Mouse (Mus musculus) v-Abl transformed pro-B cells (cell line): Measurements from ENCODE around the gene Usp31.

Experiments
- in situ Hi-C, 2 experiments: fragments of 400-800 bp; cut with MboI; formaldehyde crosslinking; loops; one replicate each; pipeline ENCODE4 v1.15.1; 2025; ENCODE audit not compliant: unreplicated experiment in 2 of 2

Gene Usp31

DNA sequence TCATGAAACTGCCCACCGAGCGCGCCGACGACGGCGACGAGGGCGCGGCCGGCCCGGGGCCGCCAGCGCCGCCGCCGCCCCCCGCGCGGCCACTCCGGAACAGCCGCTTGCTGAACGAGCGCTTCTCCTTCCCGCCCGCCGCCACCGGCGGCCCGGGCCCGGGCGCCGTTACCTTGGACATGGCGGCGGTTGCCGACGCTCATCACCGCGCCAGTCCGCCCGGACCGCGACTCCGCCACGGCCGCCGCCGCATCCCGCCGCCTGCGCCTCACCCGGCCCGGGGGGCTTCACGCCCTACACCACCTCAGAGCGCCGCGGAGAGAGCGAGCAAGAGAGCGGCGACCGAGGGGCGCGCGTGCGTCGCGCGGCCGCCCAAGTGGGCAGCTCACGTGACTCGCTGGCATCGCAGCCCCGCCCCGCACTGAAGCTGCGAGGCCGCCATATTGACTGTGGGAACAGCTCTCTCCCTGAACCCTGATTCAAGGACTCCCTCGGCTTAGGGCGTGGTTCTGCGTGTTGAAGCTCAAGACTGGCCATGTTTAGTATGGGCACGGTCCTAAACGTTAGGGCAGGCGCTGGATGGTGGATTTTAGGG lies at the start of gene Usp31:
TSS of gene Usp31 (minus strand) at position 181 of the 595 bp plus-strand sequence.
- in situ Hi-C loops = no loop called here

DNA sequence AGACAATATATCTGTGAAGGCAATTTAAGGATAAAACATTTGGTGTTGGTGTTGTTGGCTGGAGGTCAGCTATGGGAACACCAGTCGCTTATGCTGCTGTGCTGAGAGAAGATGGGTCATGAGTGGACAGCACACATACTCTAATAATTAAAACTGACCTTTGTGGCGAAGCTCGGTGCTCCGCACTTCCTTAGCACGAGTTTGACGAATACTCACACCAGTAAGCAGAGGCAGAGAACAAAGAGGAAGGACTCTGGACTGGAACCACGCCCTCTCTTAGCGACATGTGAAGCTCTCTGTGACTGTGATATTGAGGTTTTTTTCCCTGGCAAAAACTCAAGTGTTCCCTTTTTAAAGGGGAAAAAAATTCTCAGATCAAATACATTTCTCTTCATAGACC lies 47.7 kb upstream of the Usp31 start:
- in situ Hi-C loops = no loop called here

DNA sequence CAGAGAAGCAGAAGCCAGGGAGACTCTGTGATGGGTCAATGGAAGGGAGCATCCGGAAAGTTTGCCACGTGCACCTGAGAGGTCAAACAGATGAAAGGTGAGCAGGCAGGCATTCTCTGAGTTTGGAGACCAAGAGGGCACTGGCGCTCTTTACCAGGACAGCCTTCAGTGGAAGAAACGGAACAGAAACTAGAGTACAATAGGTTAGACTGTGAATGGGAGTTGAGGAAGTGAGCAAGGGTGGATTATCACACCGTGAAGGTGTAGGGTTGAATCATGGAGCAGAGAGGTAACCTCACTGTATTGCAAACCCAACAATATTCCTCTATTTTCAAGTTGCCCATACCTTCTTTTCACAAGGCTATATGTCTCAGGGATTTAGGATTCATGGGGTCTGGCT lies 43.2 kb upstream of the Usp31 start:
- in situ Hi-C loops = no loop called here

DNA sequence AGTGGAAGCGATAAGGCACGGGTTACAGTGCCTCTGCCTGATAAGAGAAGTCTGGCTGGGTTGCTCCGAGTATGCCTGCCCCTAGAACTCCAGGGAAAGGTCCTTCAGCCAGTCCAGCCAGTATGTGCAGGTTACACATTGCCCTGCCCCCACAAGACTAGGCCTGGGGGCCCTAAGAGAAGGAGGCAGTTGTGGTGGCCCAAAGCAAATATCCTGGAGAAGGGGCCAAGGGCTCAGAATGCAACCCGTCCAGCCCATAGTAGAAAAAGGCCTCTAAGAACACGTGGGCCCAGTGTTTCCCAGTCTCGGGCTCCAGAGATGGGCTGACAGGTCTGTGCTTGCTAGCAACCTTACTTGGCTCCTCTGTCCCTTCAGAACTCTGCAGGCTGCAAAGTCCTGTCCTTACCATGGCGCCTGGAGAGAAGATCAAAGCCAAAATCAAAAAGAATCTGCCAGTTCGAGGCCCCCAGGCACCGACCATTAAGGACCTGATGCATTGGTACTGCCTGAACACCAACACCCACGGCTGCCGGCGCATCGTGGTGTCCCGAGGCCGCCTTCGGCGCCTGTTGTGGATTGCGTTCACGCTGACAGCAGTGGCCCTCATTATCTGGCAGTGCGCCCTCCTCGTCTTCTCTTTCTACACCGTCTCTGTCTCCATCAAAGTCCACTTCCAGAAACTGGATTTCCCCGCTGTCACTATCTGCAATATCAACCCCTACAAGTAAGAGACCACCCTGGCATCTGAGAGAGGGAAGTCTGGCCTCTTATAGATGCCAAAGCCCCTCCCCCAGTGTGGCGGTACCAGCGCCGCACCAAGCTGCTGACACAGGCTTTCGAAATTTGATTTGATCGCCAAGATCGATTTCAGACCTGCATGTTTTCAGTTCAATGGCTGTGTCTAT lies 30.7 kb upstream of the Usp31 start:
- in situ Hi-C loops = loop anchor here (5.0 to 25.0 kb wide), 5 partner anchors 157 to 475 kb away; partner anchors contain the start of gene Ern2 (in 2 of the 2)

DNA sequence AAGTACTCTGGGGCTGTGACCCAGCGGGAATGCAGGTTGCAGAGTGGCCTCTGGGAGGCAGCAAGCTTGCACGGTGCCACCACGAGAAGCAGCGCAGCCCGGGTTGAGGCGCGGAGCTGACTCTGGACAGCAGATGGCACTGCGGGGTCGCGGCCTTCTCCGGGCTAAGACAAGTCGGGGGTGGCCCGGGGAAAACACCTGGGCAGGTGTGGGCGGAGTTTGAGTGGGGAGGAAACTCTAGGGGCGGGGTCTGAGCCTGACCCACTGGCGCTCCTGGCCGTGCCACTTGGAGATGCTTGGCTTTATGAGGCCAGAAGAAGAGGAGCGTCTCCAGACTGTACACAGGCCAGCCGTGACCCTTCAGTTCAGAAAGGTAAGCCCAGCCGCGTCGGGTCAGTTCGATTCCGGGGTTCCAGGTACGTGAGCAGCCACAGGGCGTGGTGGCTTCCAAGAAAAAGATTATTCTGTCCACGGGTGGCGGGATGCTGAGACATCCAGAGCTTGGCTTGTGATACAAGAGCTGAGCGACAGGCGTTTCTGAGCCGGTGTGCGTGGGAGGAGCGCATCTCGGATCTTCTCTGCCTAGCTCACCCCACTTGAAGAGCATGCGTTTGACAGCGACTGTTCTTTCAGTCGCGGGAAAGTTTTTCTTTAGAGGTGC lies 27.2 kb upstream of the Usp31 start, which contains the start of gene Scnn1g:
TSS of gene Scnn1g (plus strand) at position 309 of the 661 bp plus-strand sequence.
- in situ Hi-C loops = loop anchor here (5.0 to 25.0 kb wide), 5 partner anchors 160 to 472 kb away; partner anchors contain the start of gene Ern2 (in 2 of the 2)

DNA sequence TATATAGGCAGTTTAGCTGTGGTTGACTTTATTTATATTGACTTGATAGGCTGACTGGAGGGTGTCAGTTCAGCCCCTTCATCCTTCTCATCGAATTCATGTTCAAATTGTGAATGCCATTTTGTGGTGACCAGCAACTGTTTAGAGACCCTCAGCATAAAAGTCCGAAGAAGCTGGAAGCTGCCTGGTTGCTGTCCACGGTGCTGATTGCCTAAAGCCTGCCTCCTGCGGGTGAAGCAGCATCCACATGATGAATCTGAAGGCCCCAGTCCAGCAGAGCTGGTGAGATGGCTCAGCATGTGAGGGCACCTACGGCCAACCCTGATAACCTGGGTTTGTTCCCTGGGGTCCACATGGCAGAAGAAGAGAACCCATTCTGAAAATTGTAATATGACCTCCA lies 23.2 kb upstream of the Usp31 start:
- in situ Hi-C loops = loop anchor here (5.0 to 25.0 kb wide), 5 partner anchors 165 to 468 kb away; partner anchors contain the start of gene Ern2 (in 2 of the 2)

DNA sequence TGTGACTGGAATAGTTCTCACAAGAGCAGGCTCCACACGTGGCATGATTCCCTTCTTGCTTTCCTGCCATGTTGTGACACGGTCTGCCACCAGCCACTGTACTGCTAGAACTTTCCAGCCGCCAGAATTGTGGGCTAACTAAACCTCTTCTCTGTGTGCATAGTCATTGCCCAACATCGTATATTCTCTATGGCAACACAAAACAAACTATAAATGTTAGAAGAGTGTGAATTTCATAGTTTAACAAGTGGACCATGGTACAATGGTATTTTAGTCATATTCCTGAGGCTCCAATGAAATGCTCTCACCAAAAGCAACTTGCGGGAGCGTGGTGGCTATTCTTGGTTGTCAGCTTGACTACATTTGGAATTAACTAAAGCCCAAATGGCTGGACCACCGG lies 10.0 kb upstream of the Usp31 start:
- in situ Hi-C loops = no loop called here

DNA sequence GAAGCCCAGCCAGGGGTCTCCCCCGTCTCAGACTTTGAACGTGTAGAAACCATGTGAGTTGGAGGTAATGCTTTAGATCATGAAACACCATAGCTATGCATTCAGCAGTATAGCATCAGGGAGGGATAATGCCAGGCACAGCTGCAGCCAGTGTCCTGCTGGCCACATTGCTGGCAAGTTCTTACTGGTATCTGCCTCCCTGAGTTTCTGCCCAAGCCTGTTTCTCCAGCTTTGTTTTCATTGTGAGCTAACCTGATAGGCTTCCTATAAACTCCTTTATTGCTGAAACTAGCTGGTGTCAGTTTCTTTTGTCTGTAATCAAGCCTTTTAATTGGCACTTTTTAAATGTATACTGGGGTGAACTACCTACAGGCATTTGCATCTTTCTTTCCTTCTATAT lies 4.1 kb upstream of the Usp31 start:
- in situ Hi-C loops = no loop called here

DNA sequence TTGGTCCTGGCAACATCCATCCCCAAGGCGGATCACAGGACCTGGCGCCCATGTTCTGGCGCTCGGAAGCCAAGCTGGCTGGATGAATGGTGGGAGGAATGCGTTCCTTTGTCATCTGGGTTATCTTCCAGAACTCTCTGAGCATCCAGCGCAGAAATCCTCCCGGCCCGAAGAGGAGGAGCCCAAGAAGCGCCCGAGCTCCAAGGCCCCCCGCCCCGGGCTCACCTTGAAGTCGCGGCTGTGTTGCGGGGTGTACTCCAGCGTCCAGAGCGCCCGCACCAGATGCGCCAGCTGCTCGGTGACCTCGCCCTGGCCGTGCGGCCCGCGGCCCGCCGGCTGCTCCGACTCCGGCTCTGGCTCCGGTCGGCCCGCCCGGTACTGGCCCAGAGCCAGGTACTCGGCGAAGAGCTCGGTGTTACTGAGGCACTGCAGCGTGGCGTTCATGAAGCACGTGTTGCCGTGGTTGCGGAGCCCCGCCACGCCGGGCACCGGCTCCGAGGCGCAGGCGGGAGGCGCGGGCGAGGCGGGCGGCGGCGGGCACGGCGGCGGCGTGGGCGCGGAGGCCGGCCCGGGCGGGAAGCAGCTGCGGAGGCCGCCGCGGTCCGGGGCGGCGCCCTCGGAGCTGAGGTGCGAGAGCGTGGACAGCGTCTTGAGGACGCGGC lies 511 bp downstream of the Usp31 start:
- in situ Hi-C loops = no loop called here

DNA sequence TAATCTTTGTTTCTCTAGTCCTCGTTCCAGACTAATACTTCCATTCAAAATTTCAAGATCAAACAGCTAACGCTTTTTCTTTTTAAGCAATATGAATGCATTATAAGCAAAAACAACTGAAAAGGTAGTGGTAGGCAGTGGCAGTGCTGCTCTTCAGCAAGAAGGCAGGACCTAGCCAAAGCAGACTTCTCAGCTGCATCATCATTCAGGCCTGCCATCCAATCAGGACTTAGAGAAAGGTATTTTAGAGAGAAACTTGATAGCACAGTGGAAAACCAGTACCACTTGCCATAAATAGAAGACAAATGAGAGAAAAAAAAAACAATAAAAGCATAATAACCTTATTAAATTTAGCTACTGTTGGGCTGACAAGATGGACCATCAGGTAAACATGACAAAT lies 2.0 kb downstream of the Usp31 start:
- in situ Hi-C loops = no loop called here

DNA sequence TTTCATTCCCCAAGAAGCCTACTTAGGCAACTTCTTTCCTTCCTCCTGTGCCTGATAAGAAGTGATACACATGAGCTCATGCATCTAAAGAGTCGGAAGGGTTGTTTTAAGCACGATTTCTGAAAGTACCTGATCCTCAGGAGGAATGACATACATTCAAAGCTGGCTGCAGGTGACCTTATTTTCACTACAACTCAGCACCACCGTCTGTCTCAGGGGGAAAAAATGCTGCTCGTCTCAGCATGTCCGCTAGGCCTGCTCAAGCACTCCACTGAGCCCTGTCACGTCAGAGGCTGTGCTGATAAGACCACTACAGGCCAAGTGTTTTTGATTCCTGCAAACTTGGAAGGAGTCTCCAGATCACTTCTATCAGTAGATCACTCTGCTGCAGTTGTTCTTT lies 5.1 kb downstream of the Usp31 start:
- in situ Hi-C loops = loop anchor here (5.0 kb wide), 2 partner anchors 35 to 40 kb away; no protein-coding TSS in a partner anchor

DNA sequence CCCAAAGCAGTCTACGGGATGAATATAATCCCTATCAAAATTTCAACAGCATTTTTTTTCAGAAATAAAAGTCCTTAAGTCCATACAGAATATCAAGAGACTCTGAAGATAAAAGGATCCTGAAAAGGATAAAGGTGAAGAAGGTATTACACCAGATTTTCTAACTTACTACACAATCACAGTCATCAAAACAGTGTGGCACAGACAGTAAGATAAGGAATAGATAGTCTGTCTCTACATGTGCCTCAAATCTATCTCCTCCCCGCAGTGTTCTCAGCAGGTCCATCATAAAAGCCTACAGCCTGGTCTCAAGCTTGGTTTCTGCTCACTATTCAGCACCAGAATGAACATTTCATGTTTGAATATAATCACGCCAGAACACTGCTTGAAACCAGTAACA lies 6.6 kb downstream of the Usp31 start:
- in situ Hi-C loops = loop anchor here (5.0 kb wide), 2 partner anchors 33 to 38 kb away; no protein-coding TSS in a partner anchor

DNA sequence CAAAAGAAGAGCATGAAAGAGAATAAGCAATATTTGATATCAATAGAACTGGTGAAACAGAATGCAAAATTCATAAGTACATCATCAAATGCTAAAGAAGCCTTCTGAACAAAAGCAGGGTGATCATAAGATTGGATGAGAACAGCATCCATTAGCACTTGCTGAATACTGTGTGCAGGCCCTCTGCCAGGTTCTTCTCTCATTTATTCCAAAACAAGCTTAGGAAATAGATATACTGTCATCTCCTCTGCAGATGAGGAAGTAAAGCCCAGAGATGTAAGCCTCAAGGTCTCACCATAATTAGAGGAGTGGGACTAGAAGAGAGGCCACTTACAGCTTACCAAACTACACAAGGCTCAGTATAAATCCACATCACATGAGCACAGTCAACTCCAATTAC lies 7.8 kb downstream of the Usp31 start:
- in situ Hi-C loops = loop anchor here in 1 of 2 experiments (25.0 kb wide), 2 partner anchors 862 to 1012 kb away; partner anchors contain the start of genes Eef2k and Mosmo

DNA sequence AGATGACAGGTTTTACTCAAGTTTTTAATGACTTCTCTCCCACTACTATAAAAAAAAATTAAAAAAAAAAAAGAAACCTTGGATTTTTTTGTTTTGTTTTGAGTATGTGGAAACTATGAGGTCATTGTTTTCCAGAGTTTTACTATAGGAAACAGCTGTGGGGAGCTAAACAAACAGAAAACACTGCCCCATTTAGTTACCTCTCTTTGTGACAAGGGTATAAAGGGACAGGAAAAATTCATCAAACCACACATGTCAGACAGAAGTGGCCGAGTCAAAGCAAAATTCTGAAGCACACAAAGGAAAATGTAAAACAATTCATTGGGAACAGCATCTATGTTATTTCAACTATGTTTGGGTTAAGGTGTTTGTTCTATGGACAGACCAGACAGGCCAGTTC lies 9.5 kb downstream of the Usp31 start:
- in situ Hi-C loops = loop anchor here in 1 of 2 experiments (25.0 kb wide), 2 partner anchors 860 to 1010 kb away; partner anchors contain the start of genes Eef2k and Mosmo

DNA sequence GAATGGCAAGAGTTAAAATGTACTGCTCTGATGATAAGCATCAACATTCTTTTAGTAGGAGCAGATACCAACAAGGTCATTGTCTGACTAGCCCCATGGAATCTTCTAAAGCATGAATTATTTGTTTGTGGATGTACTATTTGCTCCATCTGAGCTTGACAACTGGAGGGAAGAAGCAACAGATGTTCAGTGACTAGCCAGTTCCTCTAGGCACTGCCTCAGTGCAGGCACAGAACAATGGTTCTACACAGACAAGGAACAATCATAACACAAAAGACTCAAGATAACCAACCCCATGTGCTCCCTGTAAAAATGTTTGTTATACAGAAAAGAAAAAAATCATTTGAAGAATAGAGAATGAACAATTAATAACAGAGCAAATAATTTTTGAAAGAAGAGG lies 9.9 kb downstream of the Usp31 start:
- in situ Hi-C loops = loop anchor here in 1 of 2 experiments (25.0 kb wide), 2 partner anchors 860 to 1010 kb away; partner anchors contain the start of genes Eef2k and Mosmo

DNA sequence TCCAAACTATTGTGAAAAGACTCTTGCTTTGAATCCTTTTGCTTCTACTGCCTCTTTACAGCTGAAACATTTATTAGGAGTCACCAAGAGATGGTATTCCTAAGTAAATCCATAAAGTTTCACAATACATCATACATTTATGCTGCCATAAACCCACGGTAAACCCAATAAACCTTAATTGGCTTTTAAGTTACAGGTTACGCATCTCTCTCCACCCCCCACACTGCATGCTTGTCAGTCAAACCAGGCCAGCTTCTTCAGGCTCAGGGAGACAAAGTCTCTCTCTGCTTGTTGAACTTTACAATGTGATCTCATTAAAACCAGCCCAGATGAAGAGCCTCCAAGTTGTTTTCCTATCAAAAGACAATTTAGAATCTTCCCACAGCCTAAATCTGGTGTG lies 15.2 kb downstream of the Usp31 start:
- in situ Hi-C loops = loop anchor here in 1 of 2 experiments (25.0 kb wide), 2 partner anchors 855 to 1005 kb away; partner anchors contain the start of genes Eef2k and Mosmo

DNA sequence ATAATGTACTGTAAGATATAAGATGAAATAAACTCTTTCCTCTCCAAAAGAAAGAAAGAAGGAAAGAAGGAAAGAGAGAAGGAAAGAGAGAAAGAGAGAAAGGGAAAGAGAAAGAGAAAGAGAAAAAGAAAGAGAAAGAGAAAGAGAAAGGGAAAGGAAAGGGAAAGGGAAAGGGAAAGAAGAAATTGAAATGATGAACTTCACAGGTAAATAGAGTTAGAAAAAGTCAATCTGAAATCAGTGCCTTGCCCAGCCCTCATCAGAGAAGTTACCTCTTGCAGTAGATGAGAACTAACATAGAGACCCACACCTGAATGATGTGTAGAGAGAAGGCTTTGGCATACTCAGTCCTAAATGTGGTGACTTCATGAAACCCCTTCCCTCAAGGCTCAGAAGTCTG lies 17.7 kb downstream of the Usp31 start:
- in situ Hi-C loops = loop anchor here in 1 of 2 experiments (25.0 kb wide), 2 partner anchors 852 to 1002 kb away; partner anchors contain the start of genes Eef2k and Mosmo

DNA sequence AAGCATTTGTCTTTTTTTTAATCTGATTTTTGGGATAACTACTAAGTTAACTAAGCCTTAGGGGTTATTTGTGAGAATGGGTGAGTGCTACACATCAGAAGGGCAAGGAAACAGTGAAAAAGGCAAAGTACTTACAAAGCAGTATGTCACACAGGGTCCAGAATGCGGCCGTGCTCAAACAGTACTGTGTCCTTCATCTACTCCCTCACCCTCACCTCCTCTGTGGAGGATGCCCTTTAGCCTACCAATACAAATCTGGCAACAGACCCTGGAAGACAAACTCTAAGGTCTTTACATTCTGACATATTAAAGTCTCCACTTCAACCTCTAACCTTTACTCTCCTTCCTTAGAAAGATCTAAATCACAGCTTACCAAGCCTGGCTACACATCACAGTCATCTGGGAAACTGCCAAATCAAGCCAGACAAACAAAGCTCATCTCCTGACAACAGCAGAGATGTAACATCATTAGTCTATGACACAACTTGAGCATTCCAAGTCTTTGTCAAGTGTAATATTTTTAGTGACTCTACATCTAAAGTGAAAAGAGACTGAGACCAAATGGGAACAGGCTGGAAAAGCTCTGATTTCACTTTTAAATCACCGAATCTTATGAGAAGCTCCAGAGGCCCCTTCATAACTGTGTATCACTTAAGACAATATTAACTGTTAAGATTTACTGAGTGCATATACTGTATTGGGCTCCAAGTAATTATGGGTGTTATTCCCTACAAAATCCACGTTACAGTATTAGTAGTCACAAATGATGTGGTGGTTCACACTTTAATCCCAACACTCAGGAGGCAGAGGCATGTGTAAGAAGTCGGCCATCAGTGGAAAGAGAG lies 21.7 kb downstream of the Usp31 start:
- in situ Hi-C loops = loop anchor here in 1 of 2 experiments (25.0 kb wide), 2 partner anchors 848 to 998 kb away; partner anchors contain the start of genes Eef2k and Mosmo

DNA sequence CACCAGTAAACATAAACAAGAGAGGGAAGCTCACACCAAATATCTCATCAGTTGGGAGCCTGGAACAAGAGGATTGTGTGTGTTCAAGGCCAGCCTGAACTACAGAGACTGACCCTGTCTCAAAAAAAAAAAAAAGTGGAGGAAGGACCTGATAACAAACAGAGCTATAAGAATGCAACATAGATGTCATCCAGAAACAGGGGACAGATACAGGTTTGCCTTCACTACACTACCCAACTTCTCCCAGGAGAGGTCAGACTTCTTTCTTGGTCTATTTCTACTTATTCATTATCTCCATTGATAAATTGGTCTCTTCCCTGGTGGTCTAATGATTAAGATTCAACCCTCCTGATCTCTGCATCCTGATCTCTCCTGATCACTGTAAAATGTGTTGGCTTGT lies 25.9 kb downstream of the Usp31 start:
- in situ Hi-C loops = loop anchor here in 1 of 2 experiments (25.0 kb wide), 2 partner anchors 844 to 994 kb away; partner anchors contain the start of genes Eef2k and Mosmo
